Mouse (Mus musculus) embryonic fibroblast, embryonic 13.5 days (primary cell): ENCODE data around the gene Zswim8. TPM values are rescaled to one million over a fixed set of nuclear protein-coding genes. Genes with fewer than 3 reads are reported as not detected.

Experiments used
- H3K27ac ChIP-seq: 2 replicates; pipeline ENCODE4 v1.5.1; 2012; ENCODE audit warnings: low read length, control low read depth, inconsistent platforms; ENCODE audit not compliant: insufficient read depth
- H3K4me1 ChIP-seq: 2 replicates; pipeline ENCODE4 v1.6.1; 2011; ENCODE audit warnings: low read length; ENCODE audit not compliant: control insufficient read depth, insufficient read depth
- H3K4me3 ChIP-seq: 2 replicates; pipeline ENCODE4 v1.5.1; 2011; ENCODE audit warnings: mild to moderate bottlenecking, control low read depth, low read length; ENCODE audit not compliant: insufficient read depth
- CTCF ChIP-seq: IDR thresholded peaks from 2 replicates; pipeline ENCODE4 v1.5.1; 2011; ENCODE audit warnings: mild to moderate bottlenecking, control low read depth, low read length, moderate library complexity, borderline replicate concordance; ENCODE audit not compliant: insufficient read depth
- POLR2A ChIP-seq: IDR thresholded peaks from 2 replicates; pipeline ENCODE4 v1.6.1; 2011; ENCODE audit warnings: low read depth, mild to moderate bottlenecking, control low read depth, low read length, moderate library complexity
- polyA plus RNA-seq: library from polyadenylated mRNA; stranded (reverse); fragments of >200 nt; gene quantifications from 2 replicates; pipeline ENCODE4 v1.2.4, GENCODE M21; 2011; ENCODE audit warnings: low read depth; ENCODE audit not compliant: missing spikeins, insufficient read length

The Zswim8 gene
- polyA plus RNA-seq, 1 experiment = 125 TPM

- Histone ChIP-seq H3K27ac (no peak overlapping the region), H3K4me1 (no peaks in the 10 kb centered on the region), H3K4me3 (no peak overlapping the region)
- TF ChIP-seq POLR2A (no peak), CTCF (no peak)
These were observed 18.4 kb downstream of the Zswim8 start for GRCm38 (mm10) chr14:20725660-20726339.

- H3K4me3 ChIP-seq = no peak overlapping the region
- TF ChIP-seq POLR2A (no peak), CTCF (no peak)
- 0 out of 2 replicates have a peak, but pooled peaks cover 3% of the 10 kb centered on the region for H3K4me1 ChIP-seq
- no peak overlapping the region for H3K27ac ChIP-seq
These were observed 22.5 kb downstream of the Zswim8 start for GRCm38 (mm10) chr14:20729871-20730270.

- Histone ChIP-seq H3K4me3 (no peak overlapping the region), H3K27ac (no peak overlapping the region), H3K4me1 (0 out of 2 replicates have a peak, but pooled peaks cover 3% of the 10 kb centered on the region)
- TF ChIP-seq POLR2A (no peak), CTCF (no peak)
These were observed 23.7 kb downstream of the Zswim8 start for GRCm38 (mm10) chr14:20730853-20731602.

- TF ChIP-seq CTCF (no peak), POLR2A (no peak)
- H3K4me3 ChIP-seq = peak overlapping the region; percentile 82
- peak overlapping the region; percentile 66 for H3K27ac ChIP-seq
- H3K4me1 ChIP-seq = peaks cover 6% of the 10 kb centered on the region; the same call in 1 of the 2 replicates
These were observed 25.9 kb downstream of the Zswim8 start for GRCm38 (mm10) chr14:20733041-20733951.

GRCm38 (mm10) chr14:20733952-20734774, 26.8 kb downstream of the Zswim8 start, which contains the start of gene Ndst2:
Ndst2 (minus strand) TSS chr14:20734562.
- peaks cover 7% of the 10 kb centered on the region; the same call in 1 of the 2 replicates for H3K4me1 ChIP-seq

GRCm38 (mm10) chr14:20735052-20735451, 27.7 kb downstream of the Zswim8 start:
- no peak for TF ChIP-seq POLR2A
- TF ChIP-seq CTCF = no peak
- Histone ChIP-seq H3K4me1 (peaks cover 7% of the 10 kb centered on the region; the same call in 1 of the 2 replicates), H3K4me3 (no peak overlapping the region), H3K27ac (0 out of 2 replicates have a peak overlapping the region, but pooled peaks have one; percentile 31)

More at GRCm38 (mm10) chr14:20733952-20734774, 26.8 kb downstream of the Zswim8 start, which contains the start of gene Ndst2:
- Histone ChIP-seq H3K4me3 (peak within 1 kb of the TSS; percentile 82), H3K27ac (peak within 1 kb of the TSS; percentile 66)
- TF ChIP-seq CTCF (no peak), POLR2A (peak; percentile 80)

GRCm38 (mm10) chr14:20735892-20736390, 28.6 kb downstream of the Zswim8 start:
- Histone ChIP-seq H3K4me1 (peaks cover 6% of the 10 kb centered on the region; the same call in 1 of the 2 replicates), H3K4me3 (no peak overlapping the region), H3K27ac (no peak overlapping the region)
- TF ChIP-seq CTCF = no peak
- TF ChIP-seq POLR2A = no peak

GRCm38 (mm10) chr14:20737306-20737705, 30.0 kb downstream of the Zswim8 start:
- no peak overlapping the region for H3K4me3 ChIP-seq
- peak; percentile 70; the same call in 1 of the 2 replicates for TF ChIP-seq CTCF
- no peak for TF ChIP-seq POLR2A
- H3K27ac ChIP-seq = no peak overlapping the region
- peaks cover 4% of the 10 kb centered on the region; the same call in 1 of the 2 replicates for H3K4me1 ChIP-seq

GRCm38 (mm10) chr14:20738511-20738910, 31.2 kb downstream of the Zswim8 start:
- no peak overlapping the region for H3K4me3 ChIP-seq
- H3K27ac ChIP-seq = 0 out of 2 replicates have a peak overlapping the region, but pooled peaks have one; percentile 15
- no peak for TF ChIP-seq POLR2A
- no peak for TF ChIP-seq CTCF
- peaks cover 4% of the 10 kb centered on the region; the same call in 1 of the 2 replicates for H3K4me1 ChIP-seq
